Mouse (Mus musculus): ENCODE results near the gene Fabp1. TPM values are rescaled to one million over a fixed set of nuclear protein-coding genes. Genes with fewer than 3 reads are reported as not detected.

Gene Fabp1
- polyA plus RNA-seq (2012; rRNA removed) = 6.8 and 140 TPM in 2 replicates

DNA sequence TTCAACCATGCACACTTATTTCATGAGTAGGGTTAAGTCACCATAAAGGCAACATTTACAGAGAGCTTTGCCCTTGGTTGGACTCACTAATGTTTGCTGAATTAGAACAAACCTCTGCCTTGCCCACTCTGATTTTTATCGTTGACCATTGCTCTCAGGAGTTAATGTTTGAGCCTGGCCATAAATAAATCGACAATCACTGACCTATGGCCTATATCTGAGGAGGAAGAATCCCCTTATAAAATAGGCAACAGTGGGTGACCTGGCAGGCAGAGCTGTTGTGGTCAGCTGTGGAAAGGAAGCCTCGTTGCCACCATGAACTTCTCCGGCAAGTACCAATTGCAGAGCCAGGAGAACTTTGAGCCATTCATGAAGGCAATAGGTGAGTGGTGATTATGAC, at the start of gene Fabp1:
TSS of gene Fabp1 (plus strand) at position 216 of the 400 bp plus-strand sequence.
- 54% methylated on average over 4 of the region's 4 CpGs for WGBS
- no peak for DNase-seq (ENCODE audit: low read depth, low spot score)

DNA sequence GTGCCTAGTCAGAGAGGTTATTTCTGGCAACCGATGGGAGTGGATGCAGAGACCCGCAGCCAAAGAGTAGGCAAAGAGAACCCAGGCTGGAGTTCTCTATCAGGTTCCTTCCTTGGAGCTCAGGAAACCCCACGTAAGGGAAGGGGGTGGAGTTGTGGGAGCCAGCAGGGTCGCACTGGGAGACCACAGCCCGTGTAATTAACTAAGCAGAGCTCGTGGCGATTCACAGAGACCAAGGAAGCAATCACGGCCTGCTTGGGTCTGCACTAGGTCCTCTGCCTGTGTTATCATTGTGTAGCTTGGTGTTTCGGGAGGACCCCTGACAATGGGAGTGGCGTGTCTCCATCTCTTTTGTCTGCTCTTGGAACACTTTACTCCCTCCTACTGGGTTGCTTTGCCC, 48.5 kb upstream of the Fabp1 start:
- DNase-seq (ENCODE audit: low read depth, low spot score) = no peak

DNA sequence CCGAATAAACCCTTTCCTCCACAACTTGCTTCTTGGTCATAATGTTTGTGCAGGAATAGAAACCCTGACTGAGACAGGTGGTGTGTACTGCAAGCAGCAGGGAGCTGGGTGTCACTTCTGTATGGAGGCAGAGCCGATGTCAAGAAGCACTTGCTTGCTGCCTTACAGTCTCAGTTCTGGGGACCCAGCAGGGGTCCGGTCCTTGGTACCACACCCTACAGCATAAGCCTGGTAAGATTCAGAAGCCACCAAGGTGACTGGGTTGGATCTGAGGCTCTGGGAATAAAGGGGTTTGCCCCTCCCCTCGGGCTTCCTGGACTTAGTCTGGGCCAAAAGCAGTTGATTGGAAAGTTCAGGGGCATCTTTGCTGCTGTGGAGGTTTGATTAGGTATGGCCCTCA, 46.1 kb upstream of the Fabp1 start:
- 91% methylated on average over 4 of the region's 4 CpGs for WGBS
- no peak for DNase-seq (ENCODE audit: low read depth, low spot score)

More for the DNA sequence above, 48.5 kb upstream of the Fabp1 start:
- WGBS = 76% methylated on average over 10 of the region's 10 CpGs

DNA sequence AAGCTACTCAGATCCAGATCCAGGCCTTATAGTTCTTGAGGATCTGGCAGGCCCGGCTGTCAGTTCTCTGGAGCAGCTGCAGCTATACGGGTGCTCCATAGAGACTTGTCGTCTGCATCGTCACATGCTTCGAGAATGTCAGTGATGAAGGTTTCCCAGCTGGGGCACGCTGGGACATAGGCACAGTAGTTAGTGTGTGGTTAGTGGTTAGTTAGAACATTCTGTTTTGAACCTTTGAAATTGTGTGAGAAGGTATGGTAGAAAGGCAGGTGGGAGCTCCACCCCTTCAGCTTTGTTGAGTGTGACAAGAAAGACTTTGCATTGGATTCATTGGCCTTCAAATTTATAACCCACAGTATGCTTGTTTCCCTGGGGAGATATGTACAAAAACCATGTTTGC, 44.8 kb upstream of the Fabp1 start:
- DNase-seq (ENCODE audit: low read depth, low spot score) = no peak
- 89% methylated on average over 6 of the region's 6 CpGs for WGBS

DNA sequence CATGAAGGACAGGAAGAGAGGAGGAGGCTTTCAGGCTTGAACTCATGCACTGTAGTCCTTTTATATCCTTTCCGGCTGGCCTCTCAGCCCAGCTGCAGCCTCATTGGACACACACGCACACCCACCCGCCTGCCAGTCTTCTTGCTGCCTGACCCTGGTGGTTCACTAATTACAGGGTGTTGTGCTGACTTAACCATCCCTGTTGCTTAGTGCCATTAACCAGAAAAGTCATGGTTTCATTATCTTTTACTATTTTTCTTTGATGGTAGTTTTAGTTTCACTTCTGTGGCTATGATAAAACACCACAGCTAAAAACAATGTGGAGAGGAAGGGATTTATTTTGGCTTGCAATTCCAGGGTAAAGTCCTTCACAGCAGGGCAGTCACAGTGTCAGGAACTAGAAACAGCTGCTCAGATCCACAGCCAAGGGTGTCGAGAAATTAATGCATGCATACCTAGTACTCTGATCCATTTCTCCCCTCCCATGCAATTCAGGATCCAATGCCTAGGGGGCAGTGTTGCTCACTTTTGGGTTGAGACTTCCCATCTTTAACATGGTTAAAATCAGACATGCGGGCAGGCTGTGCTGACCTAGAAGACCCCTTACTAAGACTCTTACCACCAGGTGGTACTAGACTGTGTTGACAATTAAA, 42.8 kb upstream of the Fabp1 start:
- 61% methylated on average over 5 of the region's 5 CpGs for WGBS
- no peak for DNase-seq (ENCODE audit: low read depth, low spot score)

DNA sequence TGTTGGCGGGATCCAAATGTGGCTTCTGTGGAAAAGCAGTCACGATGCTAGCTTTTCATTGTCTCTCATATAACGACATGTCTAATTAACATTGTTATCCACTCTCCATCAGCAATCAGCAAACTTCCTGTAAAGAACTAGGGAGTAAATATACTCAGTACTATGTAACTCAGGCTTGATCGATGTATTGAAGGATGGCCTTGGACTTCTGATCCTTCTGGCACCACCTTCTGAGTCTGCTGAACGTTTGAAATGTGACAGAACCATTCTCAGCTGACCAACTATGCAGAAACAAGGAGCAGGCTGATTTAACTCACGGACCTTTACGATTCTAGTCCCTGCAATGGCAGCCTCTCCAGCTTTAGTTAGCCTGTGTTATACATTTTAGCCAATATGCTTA, 38.3 kb upstream of the Fabp1 start:
- WGBS = 43% methylated on average over 7 of the region's 7 CpGs
- DNase-seq (ENCODE audit: low read depth, low spot score) = no peak

DNA sequence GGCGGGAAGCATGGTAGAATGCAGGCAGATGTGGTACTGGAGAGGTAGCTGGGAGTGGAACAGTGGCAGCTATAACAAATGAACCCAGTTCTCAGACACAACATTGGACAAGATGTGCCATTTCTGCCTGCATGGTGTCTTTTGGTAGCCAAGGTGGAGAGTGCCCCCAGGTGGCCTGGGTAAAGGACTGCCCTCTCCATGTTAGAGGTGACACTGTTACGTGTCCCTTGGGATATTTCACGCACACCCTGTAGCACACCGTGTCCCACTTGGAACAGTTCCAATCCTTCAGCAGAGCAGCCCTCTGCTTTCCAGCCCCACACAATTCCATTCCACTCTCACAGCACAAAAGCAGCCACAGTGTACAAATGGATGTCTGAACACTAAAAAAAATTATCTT, 37.4 kb upstream of the Fabp1 start:
- no peak for DNase-seq (ENCODE audit: low read depth, low spot score)
- 35% methylated on average over 4 of the region's 4 CpGs for WGBS

DNA sequence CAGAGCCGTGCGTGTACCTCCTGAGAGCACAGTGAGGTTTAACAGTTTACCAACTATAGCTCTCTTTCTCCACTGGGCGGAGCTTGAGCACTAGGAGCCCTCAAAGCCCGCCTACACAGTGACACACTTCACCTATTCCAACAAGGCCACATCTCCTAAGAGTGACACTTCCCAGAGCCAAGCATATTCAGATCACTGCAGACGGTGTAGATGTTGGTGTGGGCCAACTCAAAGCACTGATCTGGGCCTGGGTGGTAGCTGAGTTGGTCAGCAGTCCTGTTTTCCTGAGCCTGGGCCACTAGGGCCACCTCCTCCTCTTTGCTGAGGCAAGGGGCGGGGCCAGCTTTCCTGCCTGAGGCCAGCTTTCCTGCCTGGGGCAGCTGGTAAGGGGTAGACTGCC, 35.2 kb upstream of the Fabp1 start:
- WGBS = 34% methylated on average over 6 of the region's 6 CpGs
- no peak for DNase-seq (ENCODE audit: low read depth, low spot score)

DNA sequence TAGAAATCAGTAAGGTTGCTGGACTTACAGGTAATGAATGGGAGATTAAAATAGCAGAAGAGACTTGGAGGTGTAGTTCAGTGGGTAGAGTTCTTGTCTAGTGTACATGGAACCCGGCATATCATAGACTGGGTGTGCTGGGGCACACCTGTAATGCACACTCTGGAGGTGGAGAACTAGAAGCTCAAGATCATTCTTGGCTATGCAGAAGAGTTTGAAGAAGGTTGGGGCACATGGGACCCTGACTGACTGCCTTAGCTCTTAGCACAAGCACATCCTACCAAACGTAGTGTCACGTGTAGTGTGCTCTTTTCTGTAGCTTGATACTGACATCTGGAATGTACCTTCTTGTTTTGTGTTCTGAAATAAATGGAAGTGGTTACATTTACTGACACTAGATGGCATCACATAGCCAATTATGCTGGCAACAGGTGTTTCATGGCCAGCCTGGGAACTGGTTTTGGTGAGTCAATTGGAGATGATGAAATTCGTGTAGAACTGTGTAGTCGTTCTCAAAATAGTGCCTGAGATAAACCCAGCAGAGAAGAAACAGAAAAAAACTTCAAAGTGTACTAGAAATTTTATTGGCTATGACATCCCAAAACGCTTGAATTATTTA, 33.0 kb upstream of the Fabp1 start:
- no peak for DNase-seq (ENCODE audit: low read depth, low spot score)
- WGBS = 18% methylated on average over 6 of the region's 6 CpGs

DNA sequence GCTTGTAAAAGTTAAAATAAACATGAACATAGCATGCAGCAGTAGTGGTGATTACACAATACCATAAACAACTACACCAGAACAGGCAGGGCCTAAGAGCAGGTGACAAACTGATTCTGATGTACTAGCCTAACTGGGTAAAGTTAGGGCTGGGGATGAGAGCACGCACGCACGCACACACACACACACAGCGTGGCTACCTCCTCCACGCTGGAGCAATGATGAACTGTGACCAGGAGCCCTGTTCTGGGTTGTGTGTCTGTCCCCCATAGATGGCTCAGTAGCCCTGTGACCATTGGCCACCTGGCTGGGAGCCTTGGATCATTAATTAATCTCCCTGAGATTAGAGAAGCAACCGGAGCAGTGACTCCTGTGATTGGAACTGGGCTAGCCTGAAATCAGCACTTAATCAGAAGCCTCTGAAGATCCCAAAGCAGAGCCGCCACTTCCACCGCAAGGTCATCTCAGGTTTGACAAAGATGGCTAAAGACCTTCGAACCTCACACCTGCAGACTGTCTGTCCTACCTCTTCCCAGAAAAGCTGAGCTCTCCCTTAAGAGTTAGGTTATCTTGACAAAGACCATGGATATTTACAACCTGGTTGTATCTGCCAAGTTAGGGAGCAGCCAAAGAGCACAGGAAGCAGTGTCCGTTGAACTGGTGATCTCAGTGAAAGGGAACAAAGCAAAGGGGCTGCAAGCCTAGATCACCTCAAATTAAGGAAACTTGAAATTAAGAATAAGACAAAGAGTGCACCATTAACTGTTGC, 26.6 kb upstream of the Fabp1 start:
- WGBS = 71% methylated on average over 10 of the region's 10 CpGs
- DNase-seq (ENCODE audit: low read depth, low spot score) = no peak

DNA sequence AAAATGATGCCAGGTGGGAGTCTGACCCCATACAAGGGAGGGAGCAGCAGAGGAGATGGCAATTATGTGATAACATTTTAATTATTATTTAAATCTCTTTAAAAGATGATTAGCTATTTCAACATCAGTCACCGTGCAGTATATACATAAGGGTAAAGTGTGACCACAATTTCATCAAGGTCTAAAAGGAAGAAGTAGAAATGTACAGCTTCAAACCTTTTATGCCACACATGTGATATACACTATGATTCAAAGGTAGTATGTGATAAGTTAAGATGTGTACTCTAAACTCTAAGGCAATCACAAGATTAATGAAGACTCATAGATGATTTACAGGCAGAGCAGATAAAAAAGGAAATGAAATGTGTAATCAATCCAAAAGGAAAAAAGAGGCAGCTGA, 19.0 kb upstream of the Fabp1 start:
- 80% methylated on average over 1 of the region's 1 CpGs for WGBS
- no peak for DNase-seq (ENCODE audit: low read depth, low spot score)

DNA sequence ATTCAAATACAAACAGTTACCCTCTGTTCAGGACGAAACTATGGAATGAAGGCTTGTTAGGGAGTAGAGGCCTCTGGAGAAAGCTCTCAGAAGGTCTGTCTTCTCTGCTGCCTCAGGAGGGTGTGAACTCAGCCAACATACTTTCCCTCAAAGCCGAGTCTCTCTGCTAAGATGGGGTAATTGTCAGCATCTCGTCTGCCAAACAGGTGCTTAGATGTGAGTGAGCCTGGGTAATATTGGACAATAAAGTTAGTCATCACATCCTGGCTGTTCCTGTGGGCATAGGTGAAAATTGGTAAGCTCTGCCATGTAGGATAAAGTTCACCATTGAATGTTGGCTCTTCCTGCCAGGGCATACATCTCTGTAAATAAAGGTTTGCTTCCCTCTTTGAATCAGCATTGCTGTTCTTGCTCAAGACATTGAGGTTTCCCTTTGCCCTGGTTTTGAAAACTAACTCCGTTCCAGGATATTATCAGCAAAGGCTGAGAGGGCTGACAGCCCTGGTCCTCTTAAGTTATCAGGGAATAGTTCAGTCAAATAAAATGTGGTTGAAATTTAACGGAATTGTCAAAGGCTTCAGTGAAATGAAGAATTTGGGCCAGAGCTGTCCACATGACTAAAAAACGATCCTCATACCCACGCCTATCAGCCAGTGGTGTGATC, 14.6 kb upstream of the Fabp1 start:
- 31% methylated on average over 7 of the region's 7 CpGs for WGBS

DNA sequence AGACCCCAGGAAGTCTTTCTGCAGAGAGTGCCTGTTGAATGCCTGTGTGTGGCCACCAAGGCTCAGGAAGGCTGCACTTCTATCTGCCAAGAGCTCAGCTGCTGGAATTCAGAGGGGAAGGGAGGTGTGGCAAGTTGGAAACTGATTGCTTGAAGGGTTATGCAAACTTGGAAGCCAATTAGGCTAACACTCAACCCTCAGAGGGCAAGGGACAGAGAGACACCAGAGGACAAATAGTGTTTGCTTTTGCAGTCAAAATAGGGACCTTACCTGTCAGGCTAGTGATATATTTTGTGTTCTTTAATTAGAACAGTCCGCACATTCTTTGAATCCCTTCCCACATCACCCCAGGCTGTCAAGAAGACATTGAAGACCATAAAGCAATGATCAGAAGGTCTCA, 10.0 kb upstream of the Fabp1 start:
- DNase-seq (ENCODE audit: low read depth, low spot score) = no peak
- WGBS = 58% methylated on average over 1 of the region's 1 CpGs

More for the DNA sequence above, 14.6 kb upstream of the Fabp1 start:
- peak; percentile 40 for DNase-seq (ENCODE audit: low read depth, low spot score)

DNA sequence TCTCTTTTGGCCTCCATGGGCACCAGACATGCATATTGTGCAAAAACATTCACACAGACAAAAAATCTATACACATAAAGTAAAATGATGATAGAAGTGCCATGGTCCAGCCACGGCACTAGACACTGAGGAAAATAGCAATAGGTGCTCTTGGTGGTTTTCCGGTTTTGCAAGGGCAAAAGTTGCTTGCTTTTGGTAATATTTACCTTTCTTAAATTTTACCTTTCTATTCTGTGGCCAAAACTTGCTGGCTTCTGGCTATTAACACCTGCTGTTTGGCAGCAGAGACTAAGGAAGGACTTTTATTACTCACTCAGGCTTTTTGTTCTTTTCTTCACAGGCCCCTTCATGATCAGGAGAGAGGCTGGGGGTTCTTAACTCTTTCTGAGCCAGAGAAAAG, 9.1 kb upstream of the Fabp1 start:
- no peak for DNase-seq (ENCODE audit: low read depth, low spot score)

DNA sequence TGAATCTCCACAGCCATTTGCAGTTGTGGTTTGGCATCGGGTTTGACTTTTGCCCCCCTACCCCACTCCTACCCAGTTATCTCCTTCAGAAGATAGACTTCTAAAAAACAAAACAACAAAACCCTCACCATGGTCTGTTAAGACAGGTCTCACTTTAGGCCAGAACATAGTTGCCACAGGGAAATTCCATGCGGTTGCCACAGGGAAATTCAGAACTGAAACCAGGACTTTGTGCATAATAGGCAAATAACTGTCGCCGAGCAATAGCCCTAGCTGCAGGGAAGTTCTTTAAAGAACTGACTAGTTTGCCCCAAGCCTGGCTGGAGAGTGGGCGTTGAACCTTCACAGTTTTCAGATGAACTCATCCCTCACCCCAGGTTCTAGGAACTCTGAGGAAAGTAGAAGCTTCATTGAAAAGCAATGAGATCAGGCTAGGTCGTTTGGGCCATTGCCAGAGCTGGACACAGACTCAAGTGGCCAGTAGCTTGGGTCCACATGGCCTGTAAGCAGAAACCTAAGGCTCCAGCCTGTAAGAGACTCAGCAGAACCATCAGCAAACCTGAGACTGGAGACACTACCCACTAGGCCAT, 6.4 kb upstream of the Fabp1 start:
- 84% methylated on average over 6 of the region's 6 CpGs for WGBS
- no peak for DNase-seq (ENCODE audit: low read depth, low spot score)

More for the DNA sequence above, 9.1 kb upstream of the Fabp1 start:
- WGBS = 47% methylated on average over 2 of the region's 2 CpGs

DNA sequence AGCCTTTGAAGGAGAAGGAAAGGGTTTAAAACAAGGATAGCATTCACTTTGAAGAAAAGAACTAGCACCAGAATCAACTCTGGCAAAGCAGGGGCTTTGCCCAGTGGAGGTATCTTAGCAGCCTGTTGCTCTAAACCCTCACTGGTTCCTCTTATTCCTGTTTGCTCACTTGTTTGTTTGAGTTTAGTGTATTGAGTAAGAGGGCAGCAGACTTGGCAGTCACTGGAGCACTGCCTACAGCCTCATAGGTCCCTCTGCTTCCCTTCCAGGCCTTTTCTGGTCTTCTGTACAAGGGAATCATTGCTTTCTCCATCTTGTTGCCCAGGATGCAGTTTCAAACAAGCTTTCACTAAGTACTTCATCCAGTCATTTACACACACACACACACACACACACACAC, 3.5 kb upstream of the Fabp1 start:
- DNase-seq (ENCODE audit: low read depth, low spot score) = no peak

DNA sequence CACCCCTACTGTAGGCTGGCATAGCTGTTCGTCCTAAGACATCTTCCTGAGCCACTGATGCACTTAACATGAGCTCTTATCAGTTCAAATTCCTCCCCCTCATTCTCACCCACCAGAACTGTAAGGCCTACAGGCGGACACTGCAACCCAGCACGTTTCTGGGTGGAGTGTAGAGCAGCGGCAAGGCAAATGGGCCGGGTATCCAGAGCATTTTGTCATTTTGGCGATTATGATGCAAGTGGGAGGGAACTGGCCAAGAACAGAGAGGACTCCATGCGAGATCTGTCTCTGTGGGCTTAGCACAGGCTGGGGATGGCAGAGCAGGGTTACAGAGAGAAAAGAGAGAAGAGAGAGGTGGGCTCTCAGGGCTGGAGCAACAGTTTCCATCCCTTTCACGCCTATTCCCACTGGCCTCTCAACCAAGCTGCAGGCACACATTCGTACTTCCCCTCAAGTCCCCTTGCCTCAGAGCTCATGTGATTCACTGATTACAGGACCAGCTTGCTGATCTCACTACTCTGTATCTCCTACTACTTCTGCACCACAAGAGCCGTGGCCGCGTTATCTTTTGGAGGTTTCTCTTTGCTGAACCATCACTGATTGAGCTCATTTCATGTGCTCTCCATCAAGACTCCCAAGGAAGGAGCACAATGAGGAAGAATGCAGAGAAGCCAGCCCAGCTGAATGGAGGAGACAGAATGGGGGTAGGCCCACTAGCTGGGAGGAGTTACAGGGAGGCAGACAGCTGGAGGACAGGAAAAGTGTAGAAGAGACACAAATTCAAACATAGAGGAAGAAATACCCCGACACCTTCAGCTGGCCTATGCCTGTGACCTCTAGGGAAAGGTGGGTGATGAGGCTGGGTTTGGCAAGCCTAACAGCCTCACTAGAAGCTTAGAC, 1.7 kb upstream of the Fabp1 start:
- WGBS = 86% methylated on average over 13 of the region's 13 CpGs
- no peak for DNase-seq (ENCODE audit: low read depth, low spot score)

DNA sequence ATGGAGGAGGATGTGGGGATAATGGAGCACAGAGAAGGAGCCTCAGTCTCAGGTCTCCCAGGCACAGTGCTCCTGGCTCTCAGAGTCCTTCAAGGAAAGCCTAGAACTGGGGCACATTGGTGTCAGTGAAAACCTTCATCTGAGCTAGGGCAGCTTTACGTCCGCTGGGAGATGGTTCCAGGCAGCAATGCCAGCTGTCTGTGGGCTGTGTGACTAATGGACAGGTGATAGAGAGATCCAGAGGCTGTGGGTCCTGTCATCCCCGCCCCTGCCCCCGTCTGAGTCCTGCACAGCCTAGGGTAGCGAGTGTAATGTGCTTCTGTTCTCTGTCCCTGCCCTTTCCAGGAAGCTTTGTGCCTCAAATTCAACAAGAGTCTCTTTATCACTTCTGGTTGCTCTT, 2.3 kb downstream of the Fabp1 start:
- DNase-seq (ENCODE audit: low read depth, low spot score) = no peak
- 45% methylated on average over 5 of the region's 5 CpGs for WGBS

DNA sequence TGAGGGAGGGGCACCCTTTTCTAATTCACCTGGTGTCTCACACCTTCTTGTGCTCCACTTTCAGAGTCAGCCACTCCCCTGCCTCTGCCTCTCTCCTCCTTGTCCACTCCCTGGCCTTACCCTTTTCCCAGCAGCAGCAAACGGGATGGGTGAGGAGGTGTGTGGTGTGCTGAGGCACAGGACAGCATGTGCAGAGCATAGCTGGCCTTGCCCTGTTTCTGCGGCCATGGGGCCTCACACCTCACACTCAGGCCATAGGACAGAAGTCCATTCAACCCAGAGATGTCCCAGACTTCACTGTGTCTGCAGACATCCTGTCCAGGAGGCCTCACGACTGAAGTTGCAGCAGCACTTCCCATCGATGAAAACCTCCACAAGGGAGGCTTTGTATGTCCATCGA, 4.0 kb downstream of the Fabp1 start:
- no peak for DNase-seq (ENCODE audit: low read depth, low spot score)
- WGBS = 81% methylated on average over 5 of the region's 5 CpGs

Measured in large intestine, adult 2 months (tissue).